Mouse (Mus musculus) olfactory bulb, adult 2 months (tissue): ENCODE data around the gene Tmbim6.

Experiments used
- CTCF ChIP-seq: fragments of 200-500 bp; IDR thresholded peaks from 2 replicates; pipeline ENCODE4 v1.5.1; 2012; ENCODE audit warnings: low read depth, mild to moderate bottlenecking, low read length, moderate library complexity; ENCODE audit not compliant: insufficient read depth
- POLR2A ChIP-seq: fragments of 200-500 bp; IDR thresholded peaks from 2 replicates; pipeline ENCODE4 v1.6.1; 2012; ENCODE audit warnings: mild to moderate bottlenecking, low read depth, low read length, moderate library complexity; ENCODE audit not compliant: insufficient read depth

GRCm38 (mm10) chr15:99355660-99356059 is 37.0 kb upstream of the Tmbim6 start:
- TF ChIP-seq CTCF: no peak
- no peak for TF ChIP-seq POLR2A
